Mouse (Mus musculus) layer of hippocampus, adult 8-10 months (tissue): Measurements from ENCODE around the gene Cdk5rap3. TPM values are rescaled to one million over a fixed set of nuclear protein-coding genes. Genes with fewer than 3 reads are reported as not detected.

Source experiments
- DNase-seq, 2 experiments: peaks; one replicate each; pipeline ENCODE4 v3.0.0; 2022; ENCODE audit warnings: low spot score in 2 of 2
- total RNA-seq, 4 experiments: library from RNA; stranded (reverse); gene quantifications; 2 replicates each; pipeline ENCODE4 v1.2.4; 2022

Cdk5rap3 gene
- total RNA-seq, 4 experiments from 2014 or later = 33.9 to 49.1 (median 44.8) TPM

GRCm38 (mm10) chr11:96934921-96935356 lies 18.6 kb upstream of the Cdk5rap3 start:
- DNase-seq = peak; percentile 49 to 63

- DNase-seq = no peak
Measured at GRCm38 (mm10) chr11:96933562-96934276, 17.4 kb upstream of the Cdk5rap3 start.

- DNase-seq = no peak
Measured at GRCm38 (mm10) chr11:96931327-96932062, 15.2 kb upstream of the Cdk5rap3 start.

DNA sequence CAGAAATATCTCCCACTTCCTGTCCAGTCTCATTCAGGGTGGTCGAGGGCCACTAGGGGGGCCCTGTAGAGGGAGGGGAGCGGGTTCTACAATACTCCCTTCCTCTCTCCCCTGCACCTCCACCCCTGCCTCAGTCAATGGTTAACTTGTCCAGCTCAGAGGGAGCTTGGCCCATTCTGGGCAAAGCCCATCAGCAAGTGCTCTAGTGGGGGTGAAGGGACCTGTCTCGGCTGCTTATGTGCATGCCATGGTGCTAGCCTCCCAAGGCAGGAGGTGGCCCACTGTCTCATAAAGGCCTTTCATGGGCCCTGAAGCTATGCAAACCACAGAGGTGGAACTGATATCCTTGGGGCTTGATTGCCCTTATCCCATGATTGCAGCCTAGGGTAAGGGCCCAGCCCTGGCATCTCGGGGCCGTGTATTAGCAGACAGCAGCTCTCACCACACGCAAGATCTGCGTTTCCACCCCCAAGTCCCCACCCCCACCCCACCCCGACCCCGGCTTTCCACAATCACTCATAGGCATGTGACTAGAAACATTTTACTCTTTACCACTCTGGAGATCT lies 13.6 kb upstream of the Cdk5rap3 start:
- DNase-seq = no peak

DNA sequence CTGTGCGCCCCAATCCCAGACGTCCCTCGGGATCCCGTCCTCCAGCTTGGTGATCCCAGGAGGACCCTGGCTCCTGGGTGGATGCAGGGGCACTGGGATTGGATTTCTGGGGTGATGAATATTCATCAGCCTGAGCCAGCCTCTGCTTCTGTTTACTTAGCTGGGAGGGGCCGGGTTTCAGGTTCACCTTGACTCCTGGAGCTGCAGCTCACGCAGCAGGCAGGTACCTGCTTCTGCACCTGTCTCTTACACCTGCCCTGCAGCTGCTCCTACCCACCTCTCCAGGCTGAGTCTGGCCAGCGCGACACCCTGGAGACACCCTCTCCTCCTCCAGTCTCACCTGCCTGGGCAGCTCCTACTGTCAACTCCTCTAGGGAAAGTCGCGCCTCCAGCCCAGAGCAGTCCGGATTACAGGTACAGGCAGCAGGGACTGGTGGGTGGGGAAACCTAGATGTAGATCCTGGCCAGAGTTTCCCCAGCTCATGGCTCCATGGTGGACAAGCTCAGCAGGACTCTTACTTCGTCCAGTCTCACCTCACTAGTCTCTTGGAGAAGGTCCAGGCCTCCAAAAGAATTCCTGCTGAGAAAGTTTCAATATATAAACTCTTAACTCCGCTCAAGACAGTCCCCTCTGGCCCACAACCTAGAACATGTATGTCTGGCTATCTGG lies 12.9 kb upstream of the Cdk5rap3 start:
- no peak for DNase-seq

DNA sequence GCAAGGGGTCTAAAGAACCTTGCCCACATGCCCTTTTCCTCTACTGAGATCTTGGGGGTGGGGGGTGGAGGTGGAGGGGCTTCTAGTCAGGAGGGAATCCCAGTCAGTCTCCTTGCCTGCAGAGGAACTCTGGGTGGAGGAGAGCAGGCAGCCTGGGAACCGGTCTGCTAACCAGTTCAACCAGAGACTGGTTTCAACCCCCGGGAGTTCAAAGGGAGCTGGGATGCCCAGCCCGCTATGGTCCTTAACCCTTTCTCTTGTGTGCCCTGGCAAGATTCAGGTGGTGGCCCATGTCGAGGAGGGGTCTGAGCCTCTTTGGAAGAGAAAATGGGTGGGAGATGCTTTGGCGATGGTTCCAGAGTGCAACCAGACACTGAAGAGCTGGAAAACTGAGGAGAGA lies 12.4 kb upstream of the Cdk5rap3 start:
- no peak for DNase-seq

DNA sequence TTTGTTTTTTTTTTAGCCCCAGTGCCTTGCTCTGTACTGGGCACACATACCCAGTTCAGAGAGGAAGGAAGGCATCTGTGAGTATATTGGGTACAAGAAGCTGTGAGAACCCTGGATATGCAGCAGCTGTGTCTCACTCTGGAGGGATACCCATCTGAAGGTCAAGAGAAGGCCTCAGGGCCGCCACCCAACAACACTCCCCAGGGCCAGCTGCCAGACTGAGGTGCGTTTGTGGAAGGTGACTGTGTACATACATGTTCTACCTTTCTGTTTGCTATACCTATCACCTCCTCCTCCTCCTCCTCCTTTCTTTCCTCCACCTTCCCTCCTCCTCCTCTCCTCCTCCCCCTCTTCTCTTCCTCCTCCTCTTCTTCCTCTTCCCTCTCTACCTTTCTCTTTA lies 11.8 kb upstream of the Cdk5rap3 start, which contains the start of gene Prr15l:
Gene Prr15l, plus strand, starts transcription at position 17 of the 400 bp plus-strand sequence.
- DNase-seq = no peak

- DNase-seq = no peak
Measured at GRCm38 (mm10) chr11:96926587-96926986, 10.3 kb upstream of the Cdk5rap3 start.

DNA sequence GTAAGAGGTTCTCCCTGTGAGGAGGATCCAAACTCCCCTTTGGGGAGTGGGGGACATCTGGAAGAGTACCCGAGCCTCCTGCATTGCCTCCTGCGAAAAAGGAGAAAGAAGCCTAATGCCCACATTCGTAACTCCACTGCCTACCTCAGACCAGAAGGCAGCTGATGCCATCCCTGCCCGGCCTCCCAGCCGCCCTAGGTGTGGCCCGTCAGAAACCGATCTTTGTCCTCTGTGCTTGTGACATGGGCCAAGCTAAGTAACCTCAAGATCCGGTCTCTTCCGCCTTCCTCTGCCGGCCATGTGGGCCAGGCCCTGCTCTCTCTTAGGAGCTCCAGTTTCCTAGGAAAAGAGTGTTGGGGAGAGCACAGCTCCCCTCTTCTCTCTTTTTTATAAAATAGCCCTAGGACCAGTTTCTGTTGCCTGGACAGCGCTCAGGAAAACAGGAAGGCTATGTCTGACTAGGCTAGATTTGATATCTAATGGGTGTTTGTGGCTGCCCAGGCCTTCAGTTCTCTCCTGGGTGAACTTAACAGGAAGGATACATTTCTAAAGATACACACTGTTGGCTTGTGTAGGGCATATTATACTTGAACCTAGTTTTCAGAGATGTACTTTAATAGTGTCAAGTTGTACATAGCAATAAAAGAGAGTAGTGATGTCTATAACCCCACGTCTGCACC lies 9.3 kb upstream of the Cdk5rap3 start:
- DNase-seq = no peak

DNA sequence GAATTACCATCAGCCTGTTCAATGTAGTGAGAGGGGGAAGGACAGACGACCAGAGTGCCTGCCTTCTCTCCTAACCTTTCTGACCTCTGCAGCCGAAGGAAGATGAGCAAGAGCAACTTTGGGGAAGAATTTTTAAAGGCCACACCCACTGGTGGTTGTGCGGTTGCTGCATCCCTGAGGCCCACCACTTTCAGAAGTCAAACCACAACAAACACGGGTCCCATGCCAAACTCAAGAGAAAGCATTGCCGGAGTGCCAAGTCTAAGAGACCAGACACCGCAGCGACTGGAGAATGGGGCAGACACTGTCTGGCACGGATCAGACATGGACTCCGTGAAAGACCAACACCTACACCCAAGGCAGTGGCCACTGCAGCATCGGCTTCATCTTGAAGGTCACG lies 8.6 kb upstream of the Cdk5rap3 start:
- DNase-seq = no peak

DNA sequence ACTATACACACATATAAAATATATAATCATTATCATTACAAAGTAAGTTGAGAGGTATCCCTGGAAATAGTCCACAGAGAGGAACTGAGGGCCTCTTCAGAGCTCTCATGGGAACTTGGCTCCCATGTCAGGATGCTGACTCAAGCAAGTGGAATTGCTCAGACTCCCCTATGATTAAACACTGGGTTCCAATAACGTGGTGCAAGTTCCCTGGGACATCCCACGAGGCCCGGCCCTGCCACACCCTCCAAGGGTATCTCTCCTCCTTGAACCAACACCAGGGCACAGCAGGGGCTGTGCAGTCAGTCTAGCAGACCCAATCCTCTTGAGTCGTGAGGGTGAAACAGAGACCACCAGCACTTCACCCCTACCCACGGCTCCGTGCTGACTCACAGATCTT lies 2.7 kb upstream of the Cdk5rap3 start:
- no peak for DNase-seq

- DNase-seq = no peak
Measured at GRCm38 (mm10) chr11:96917415-96917814, 1.1 kb upstream of the Cdk5rap3 start.

DNA sequence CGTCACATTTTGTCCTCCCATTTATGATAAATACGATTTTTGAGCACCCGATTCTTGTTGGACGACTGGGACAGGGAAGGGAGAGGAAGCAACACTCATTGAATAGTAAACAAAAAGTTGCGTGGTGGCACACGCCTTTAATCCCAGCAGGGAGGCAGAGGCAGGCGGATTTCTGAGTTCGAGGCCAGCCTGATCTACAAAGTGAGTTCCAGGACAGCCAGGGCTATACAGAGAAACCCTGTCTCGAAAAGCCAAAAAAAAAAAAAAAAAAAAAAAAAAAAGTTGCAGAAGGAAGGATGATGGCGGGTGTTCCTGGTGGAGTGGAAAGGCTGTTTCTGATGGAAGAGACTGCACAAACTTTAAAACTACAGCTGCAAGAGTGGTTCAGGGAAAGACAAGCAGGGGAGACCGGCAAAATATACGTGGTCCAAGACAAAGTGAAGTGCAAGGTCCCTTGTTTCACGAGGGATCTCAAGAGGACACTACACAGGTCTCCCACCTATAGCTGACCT lies 645 bp upstream of the Cdk5rap3 start:
- no peak for DNase-seq

- no peak for DNase-seq
Measured at GRCm38 (mm10) chr11:96912682-96913081, 3.6 kb downstream of the Cdk5rap3 start.

- peak; percentile 74 to 88 for DNase-seq
Measured at GRCm38 (mm10) chr11:96910003-96910402, 6.3 kb downstream of the Cdk5rap3 start.

DNA sequence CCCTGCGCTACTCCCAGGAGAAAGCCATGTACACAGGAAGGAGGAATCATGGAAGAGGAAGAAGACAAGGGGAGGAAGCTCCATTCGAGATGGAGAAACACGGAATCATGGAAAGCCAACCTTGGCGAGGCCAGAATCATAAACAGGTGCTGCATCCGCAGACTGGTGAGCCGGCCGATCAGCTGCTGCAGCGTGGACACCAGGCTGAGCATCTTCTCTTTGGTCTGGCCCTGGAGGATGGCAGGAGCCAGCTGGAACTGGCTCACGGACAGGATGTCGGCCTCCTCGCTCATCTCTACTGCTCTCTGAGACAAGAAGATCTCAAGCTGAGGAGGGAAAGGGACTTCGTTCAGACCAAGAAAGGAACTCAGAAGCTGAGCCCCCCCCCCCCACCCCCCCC lies 7.7 kb downstream of the Cdk5rap3 start:
- no peak for DNase-seq

GRCm38 (mm10) chr11:96906431-96907161 lies 9.7 kb downstream of the Cdk5rap3 start:
- DNase-seq = no peak

- DNase-seq = peak in 1 of 2 experiments; percentile 52
Measured at GRCm38 (mm10) chr11:96902639-96903635, 13.4 kb downstream of the Cdk5rap3 start.

- no peak for DNase-seq
Measured at GRCm38 (mm10) chr11:96901332-96901731, 15.0 kb downstream of the Cdk5rap3 start.
